Mouse (Mus musculus): ENCODE results near the gene Sipa1l1.

GRCm38 (mm10) chr12:82265335-82266274, 96.5 kb downstream of the Sipa1l1 start:
- TF ChIP-seq POLR2A (IDR thresholded peaks at IDR 0.05; ENCODE audit: borderline replicate concordance, low read depth, low read length): no peak
- no peak for TF ChIP-seq CTCF (IDR thresholded peaks at IDR 0.05; ENCODE audit: low read depth, low read length)

Measured in bone marrow macrophage, adult 2 months (primary cell).